Mouse (Mus musculus): ENCODE data around the gene Krt12. TPM values are rescaled to one million over a fixed set of nuclear protein-coding genes. Genes with fewer than 3 reads are reported as not detected.

The Krt12 gene
- polyA plus RNA-seq, 1 experiment from 2014 or later = 0.14 TPM

DNA sequence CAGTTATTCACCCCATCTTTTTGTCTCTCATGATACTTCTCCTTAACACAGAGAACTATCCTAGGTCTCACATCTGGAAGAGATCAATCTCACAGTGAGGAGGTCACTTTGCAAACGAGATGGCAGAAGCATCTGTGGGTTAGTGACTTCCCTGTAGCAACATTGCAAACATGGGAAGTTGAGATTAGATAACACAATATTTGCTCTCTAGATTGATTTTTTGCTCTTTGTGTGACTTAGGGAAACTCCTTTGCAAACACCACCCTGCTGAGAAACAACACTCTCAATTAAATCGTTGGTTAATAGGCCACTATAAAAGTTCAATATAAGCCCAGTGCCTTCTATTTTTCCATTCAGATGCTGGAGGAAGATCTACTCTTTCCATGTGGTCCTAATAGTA is 26.7 kb upstream of the Krt12 start:
- no peak overlapping the region for H3K4me2 ChIP-seq (ENCODE audit: low read length)
- H3K27me3 ChIP-seq (ENCODE audit: control insufficient read depth, insufficient read depth, low read depth, low read length) = no peaks in the 10 kb centered on the region
- no peaks in the 10 kb centered on the region for H3K9me3 ChIP-seq (replicated peaks; ENCODE audit: control insufficient read depth, low read length, poor library complexity, severe bottlenecking)
- no peaks in the 10 kb centered on the region for H3K4me1 ChIP-seq (ENCODE audit: control insufficient read depth, insufficient read depth, low read length)
- no peaks in the 10 kb centered on the region for H3K36me3 ChIP-seq (ENCODE audit: control insufficient read depth, insufficient read depth, low read length)
- H3K9ac ChIP-seq (ENCODE audit: low read depth, low read length) = no peak overlapping the region
- WGBS = 70% methylated on average over 2 of the region's 2 CpGs
- ATAC-seq = no peak
- H3K4me3 ChIP-seq (ENCODE audit: low read depth, low read length) = no peak overlapping the region
- no peak overlapping the region for H3K27ac ChIP-seq (ENCODE audit: low read length)

- no peak overlapping the region for H3K9ac ChIP-seq (ENCODE audit: low read depth, low read length)
- 77% methylated on average over 8 of the region's 8 CpGs for WGBS
These were observed 19.2 kb upstream of the Krt12 start for GRCm38 (mm10) chr11:99441220-99441619.

DNA sequence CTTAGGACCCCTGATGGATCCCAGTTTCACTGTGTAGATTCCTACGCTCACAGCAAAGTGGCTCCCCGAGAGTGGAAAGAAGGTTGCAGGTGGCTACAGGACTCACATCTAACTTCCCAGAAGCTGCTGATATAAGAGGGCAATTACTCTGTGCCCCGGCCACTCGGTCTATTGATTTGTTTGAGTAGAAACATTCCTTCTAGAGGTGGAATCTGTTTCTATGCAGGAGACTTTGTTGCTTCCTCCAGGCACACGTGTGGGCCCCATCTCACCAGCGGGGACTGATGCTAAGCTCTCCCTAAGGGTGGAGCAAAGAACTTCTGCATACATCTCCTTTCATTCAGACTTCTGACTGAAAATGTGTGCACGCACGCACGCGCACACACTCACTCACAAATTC is 17.4 kb upstream of the Krt12 start:
- no peak for ATAC-seq
- Histone ChIP-seq H3K9me3 (replicated peaks; ENCODE audit: control insufficient read depth, low read length, poor library complexity, severe bottlenecking) (no peaks in the 10 kb centered on the region), H3K4me3 (ENCODE audit: low read depth, low read length) (no peak overlapping the region), H3K36me3 (ENCODE audit: control insufficient read depth, insufficient read depth, low read length) (no peaks in the 10 kb centered on the region), H3K4me2 (ENCODE audit: low read length) (no peak overlapping the region), H3K27me3 (ENCODE audit: control insufficient read depth, insufficient read depth, low read depth, low read length) (no peaks in the 10 kb centered on the region), H3K27ac (ENCODE audit: low read length) (no peak overlapping the region), H3K9ac (ENCODE audit: low read depth, low read length) (no peak overlapping the region), H3K4me1 (ENCODE audit: control insufficient read depth, insufficient read depth, low read length) (no peaks in the 10 kb centered on the region)
- WGBS = 65% methylated on average over 10 of the region's 10 CpGs

More at GRCm38 (mm10) chr11:99441220-99441619, 19.2 kb upstream of the Krt12 start:
- Histone ChIP-seq H3K27ac (ENCODE audit: low read length) (no peak overlapping the region), H3K4me3 (ENCODE audit: low read depth, low read length) (no peak overlapping the region), H3K4me2 (ENCODE audit: low read length) (no peak overlapping the region), H3K4me1 (ENCODE audit: control insufficient read depth, insufficient read depth, low read length) (no peaks in the 10 kb centered on the region), H3K27me3 (ENCODE audit: control insufficient read depth, insufficient read depth, low read depth, low read length) (no peaks in the 10 kb centered on the region), H3K36me3 (ENCODE audit: control insufficient read depth, insufficient read depth, low read length) (no peaks in the 10 kb centered on the region), H3K9me3 (replicated peaks; ENCODE audit: control insufficient read depth, low read length, poor library complexity, severe bottlenecking) (no peaks in the 10 kb centered on the region)
- no peak for ATAC-seq

DNA sequence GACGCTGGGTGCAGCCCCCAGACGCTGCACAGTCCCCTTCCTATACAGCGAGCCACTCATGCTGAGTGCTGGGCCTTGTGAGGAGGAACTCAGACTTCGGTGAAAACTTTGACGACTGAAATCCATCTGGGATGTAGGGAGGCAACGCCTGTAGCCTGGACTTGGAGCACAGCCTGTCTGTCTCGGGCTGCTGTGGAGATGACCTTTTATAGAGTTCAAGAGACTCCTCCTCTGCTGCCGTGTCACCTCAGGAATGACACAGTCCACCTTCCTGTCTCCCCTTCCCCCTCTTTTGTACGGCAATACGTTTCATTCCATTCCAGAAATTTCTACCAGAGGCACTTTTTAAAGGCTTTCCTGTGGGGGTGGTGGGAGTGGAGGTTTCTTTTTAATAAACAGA is 15.9 kb upstream of the Krt12 start, which contains the start of gene Krt20:
TSS of gene Krt20 (minus strand) at position 179 of the 400 bp plus-strand sequence.
- ATAC-seq = no peak
- no peaks in the 10 kb centered on the region for H3K27me3 ChIP-seq (ENCODE audit: control insufficient read depth, insufficient read depth, low read depth, low read length)
- H3K4me1 ChIP-seq (ENCODE audit: control insufficient read depth, insufficient read depth, low read length) = no peaks in the 10 kb centered on the region
- no peak within 1 kb of the TSS for H3K9ac ChIP-seq (ENCODE audit: low read depth, low read length)
- no peak within 1 kb of the TSS for H3K27ac ChIP-seq (ENCODE audit: low read length)
- H3K9me3 ChIP-seq (replicated peaks; ENCODE audit: control insufficient read depth, low read length, poor library complexity, severe bottlenecking) = no peaks in the 10 kb centered on the region
- no peak within 1 kb of the TSS for H3K4me3 ChIP-seq (ENCODE audit: low read depth, low read length)
- H3K36me3 ChIP-seq (ENCODE audit: control insufficient read depth, insufficient read depth, low read length) = no peaks in the 10 kb centered on the region
- 72% methylated on average over 10 of the region's 10 CpGs for WGBS
- no peak within 1 kb of the TSS for H3K4me2 ChIP-seq (ENCODE audit: low read length)

- no peak overlapping the region for H3K4me2 ChIP-seq (ENCODE audit: low read length)
- no peaks in the 10 kb centered on the region for H3K27me3 ChIP-seq (ENCODE audit: control insufficient read depth, insufficient read depth, low read depth, low read length)
- WGBS = 52% methylated on average over 4 of the region's 4 CpGs
- H3K27ac ChIP-seq (ENCODE audit: low read length) = no peak overlapping the region
- no peaks in the 10 kb centered on the region for H3K9me3 ChIP-seq (replicated peaks; ENCODE audit: control insufficient read depth, low read length, poor library complexity, severe bottlenecking)
- H3K9ac ChIP-seq (ENCODE audit: low read depth, low read length) = no peak overlapping the region
- ATAC-seq = no peak
- no peaks in the 10 kb centered on the region for H3K36me3 ChIP-seq (ENCODE audit: control insufficient read depth, insufficient read depth, low read length)
- H3K4me1 ChIP-seq (ENCODE audit: control insufficient read depth, insufficient read depth, low read length) = no peaks in the 10 kb centered on the region
- no peak overlapping the region for H3K4me3 ChIP-seq (ENCODE audit: low read depth, low read length)
These were observed 14.6 kb upstream of the Krt12 start for GRCm38 (mm10) chr11:99436625-99437024.

DNA sequence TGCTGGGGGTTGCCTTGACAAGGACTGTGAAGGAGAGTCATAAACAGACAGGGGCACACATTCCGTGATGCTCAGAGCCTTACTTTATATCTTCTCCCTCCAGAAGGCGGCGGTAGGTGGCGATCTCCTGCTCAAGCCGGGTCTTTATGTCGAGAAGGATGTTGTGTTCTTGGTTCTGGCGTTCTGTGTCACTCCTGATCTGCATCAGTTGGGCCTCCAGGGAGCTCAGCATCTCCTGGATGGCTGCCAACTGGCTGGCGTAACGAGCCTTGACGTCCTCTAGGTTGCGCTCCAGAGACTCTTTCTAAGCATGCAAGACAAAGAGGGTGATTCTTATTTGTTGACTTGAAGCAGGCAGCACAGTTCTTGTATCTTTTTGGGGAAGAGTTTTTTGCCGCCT is 8.6 kb upstream of the Krt12 start:
- Histone ChIP-seq H3K27ac (ENCODE audit: low read length) (no peak overlapping the region), H3K4me3 (ENCODE audit: low read depth, low read length) (no peak overlapping the region), H3K36me3 (ENCODE audit: control insufficient read depth, insufficient read depth, low read length) (no peaks in the 10 kb centered on the region), H3K9me3 (replicated peaks; ENCODE audit: control insufficient read depth, low read length, poor library complexity, severe bottlenecking) (no peaks in the 10 kb centered on the region), H3K9ac (ENCODE audit: low read depth, low read length) (no peak overlapping the region), H3K27me3 (ENCODE audit: control insufficient read depth, insufficient read depth, low read depth, low read length) (no peaks in the 10 kb centered on the region), H3K4me1 (ENCODE audit: control insufficient read depth, insufficient read depth, low read length) (0 out of 2 replicates have a peak, but pooled peaks cover 2% of the 10 kb centered on the region), H3K4me2 (ENCODE audit: low read length) (no peak overlapping the region)
- 34% methylated on average over 12 of the region's 12 CpGs for WGBS
- no peak for ATAC-seq

DNA sequence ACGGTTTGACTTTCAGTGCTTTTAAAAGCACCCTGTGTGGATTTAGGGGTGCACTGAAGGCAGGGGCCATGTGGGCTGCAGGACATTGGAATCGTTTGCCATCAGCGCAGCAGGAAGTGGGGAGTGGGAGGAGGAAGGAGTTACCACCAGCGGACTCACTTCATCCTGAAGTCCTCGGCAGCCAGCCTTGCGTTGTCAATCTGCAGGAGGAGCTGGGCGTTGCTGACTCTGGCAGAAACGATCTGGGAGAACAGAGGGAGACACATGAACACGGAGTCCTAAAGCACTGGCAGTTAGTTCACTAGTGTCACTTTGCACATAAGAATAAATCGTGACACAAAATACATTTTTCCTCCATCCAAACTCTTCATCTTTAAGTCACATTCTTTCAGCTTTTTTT is 1.5 kb downstream of the Krt12 start:
- ATAC-seq = no peak
- 66% methylated on average over 10 of the region's 10 CpGs for WGBS
- H3K4me3 ChIP-seq (ENCODE audit: low read depth, low read length) = no peak overlapping the region

DNA sequence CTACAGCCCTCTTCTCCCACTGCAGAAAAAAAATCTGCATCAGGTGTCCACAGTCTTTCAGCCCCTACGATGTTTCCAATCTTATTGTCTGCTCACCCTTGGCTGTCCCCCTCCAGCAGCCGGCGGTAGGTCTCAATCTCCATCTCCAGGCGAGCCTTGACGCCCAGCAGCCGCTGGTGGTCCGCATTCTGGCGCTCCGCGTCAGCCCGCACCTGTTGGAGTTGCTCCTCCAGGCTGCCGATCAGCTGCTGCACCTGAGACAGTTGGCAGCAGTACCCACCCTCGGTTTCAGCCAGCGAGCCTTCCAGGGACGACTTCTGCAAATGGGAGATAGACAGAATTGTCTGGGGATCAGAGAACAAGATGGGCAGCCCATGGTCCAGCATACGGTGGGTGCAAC is 4.2 kb downstream of the Krt12 start:
- no peak for ATAC-seq
- 68% methylated on average over 16 of the region's 16 CpGs for WGBS
- no peaks in the 10 kb centered on the region for H3K9me3 ChIP-seq (replicated peaks; ENCODE audit: control insufficient read depth, low read length, poor library complexity, severe bottlenecking)

More for the DNA sequence above, 1.5 kb downstream of the Krt12 start:
- no peaks in the 10 kb centered on the region for H3K27me3 ChIP-seq (ENCODE audit: control insufficient read depth, insufficient read depth, low read depth, low read length)
- no peak overlapping the region for H3K9ac ChIP-seq (ENCODE audit: low read depth, low read length)
- no peaks in the 10 kb centered on the region for H3K9me3 ChIP-seq (replicated peaks; ENCODE audit: control insufficient read depth, low read length, poor library complexity, severe bottlenecking)
- H3K36me3 ChIP-seq (ENCODE audit: control insufficient read depth, insufficient read depth, low read length) = no peaks in the 10 kb centered on the region
- H3K4me2 ChIP-seq (ENCODE audit: low read length) = no peak overlapping the region
- H3K27ac ChIP-seq (ENCODE audit: low read length) = no peak overlapping the region
- H3K4me1 ChIP-seq (ENCODE audit: control insufficient read depth, insufficient read depth, low read length) = no peaks in the 10 kb centered on the region

GRCm38 (mm10) chr11:99416902-99417301 is 5.2 kb downstream of the Krt12 start:
- H3K36me3 ChIP-seq (ENCODE audit: control insufficient read depth, insufficient read depth, low read length) = no peaks in the 10 kb centered on the region
- WGBS = 78% methylated on average over 13 of the region's 13 CpGs

More for the DNA sequence above, 4.2 kb downstream of the Krt12 start:
- Histone ChIP-seq H3K27ac (ENCODE audit: low read length) (no peak overlapping the region), H3K4me2 (ENCODE audit: low read length) (no peak overlapping the region), H3K27me3 (ENCODE audit: control insufficient read depth, insufficient read depth, low read depth, low read length) (no peaks in the 10 kb centered on the region), H3K4me1 (ENCODE audit: control insufficient read depth, insufficient read depth, low read length) (no peaks in the 10 kb centered on the region), H3K36me3 (ENCODE audit: control insufficient read depth, insufficient read depth, low read length) (no peaks in the 10 kb centered on the region), H3K4me3 (ENCODE audit: low read depth, low read length) (no peak overlapping the region), H3K9ac (ENCODE audit: low read depth, low read length) (no peak overlapping the region)

More at GRCm38 (mm10) chr11:99416902-99417301, 5.2 kb downstream of the Krt12 start:
- Histone ChIP-seq H3K9ac (ENCODE audit: low read depth, low read length) (no peak overlapping the region), H3K4me1 (ENCODE audit: control insufficient read depth, insufficient read depth, low read length) (no peaks in the 10 kb centered on the region), H3K9me3 (replicated peaks; ENCODE audit: control insufficient read depth, low read length, poor library complexity, severe bottlenecking) (no peaks in the 10 kb centered on the region), H3K4me3 (ENCODE audit: low read depth, low read length) (no peak overlapping the region), H3K27ac (ENCODE audit: low read length) (no peak overlapping the region), H3K27me3 (ENCODE audit: control insufficient read depth, insufficient read depth, low read depth, low read length) (no peaks in the 10 kb centered on the region), H3K4me2 (ENCODE audit: low read length) (no peak overlapping the region)
- ATAC-seq = no peak

Data from midbrain, embryonic 16.5 days (tissue).